Mouse (Mus musculus) spleen, adult 2 months (tissue): ENCODE measurements around the gene Skap1. TPM values are rescaled to one million over a fixed set of nuclear protein-coding genes. Genes with fewer than 3 reads are reported as not detected.

ENCODE experiments used
- DNase-seq, 2 experiments: peaks; one replicate each; pipeline versions ENCODE4 v3.0.0 to v3.0.0-alpha.2; 2012 to 2021; ENCODE audit warnings: low spot score in 2 of 2, low read depth in 1 of 2
- H3K27ac ChIP-seq: fragments of 200-500 bp; 2 replicates; pipeline ENCODE4 v1.5.1; 2012; ENCODE audit warnings: low read length, inconsistent platforms; ENCODE audit not compliant: insufficient read depth
- H3K27me3 ChIP-seq: fragments of 200-500 bp; 2 replicates; pipeline ENCODE4 v1.6.1; 2012; ENCODE audit warnings: mild to moderate bottlenecking, moderate library complexity, low read length, inconsistent platforms; ENCODE audit not compliant: control insufficient read depth, insufficient read depth
- H3K36me3 ChIP-seq: fragments of 200-500 bp; 2 replicates; pipeline ENCODE4 v1.6.1; 2012; ENCODE audit warnings: mild to moderate bottlenecking, low read length, inconsistent platforms; ENCODE audit not compliant: control insufficient read depth, insufficient read depth
- H3K4me1 ChIP-seq: fragments of 200-500 bp; 2 replicates; pipeline ENCODE4 v1.6.1; 2011; ENCODE audit warnings: inconsistent platforms; ENCODE audit not compliant: control insufficient read depth, insufficient read depth, insufficient read length
- H3K4me3 ChIP-seq: fragments of 200-500 bp; 2 replicates; pipeline ENCODE4 v1.5.1; 2011; ENCODE audit warnings: mild to moderate bottlenecking, inconsistent platforms; ENCODE audit not compliant: insufficient read depth, insufficient read length; ENCODE audit errors: extremely low read depth
- CTCF ChIP-seq: fragments of 200-500 bp; IDR thresholded peaks from 2 replicates; pipeline ENCODE4 v1.5.1; 2011; ENCODE audit warnings: mild to moderate bottlenecking, inconsistent platforms; ENCODE audit not compliant: insufficient read depth, insufficient read length, insufficient replicate concordance; ENCODE audit errors: extremely low read depth
- POLR2A ChIP-seq: fragments of 200-500 bp; IDR thresholded peaks from 2 replicates; pipeline ENCODE4 v1.6.1; 2011; ENCODE audit warnings: low read depth, low read length, inconsistent platforms
- WGBS: fragments of 180-500 bp; shearing (Covaris S2); methylation state at CpG from one replicate; pipeline ENCODE4 v1.1.7; 2018; 5-methylcytosine and 5-hydroxymethylcytosine counted together
- polyA plus RNA-seq: library from polyadenylated mRNA; depleted of rRNA; stranded (reverse); fragments of >200 nt; gene quantifications from 2 replicates; pipeline ENCODE4 v1.2.3, GENCODE M21; 2012; rRNA removed

The Skap1 gene
- polyA plus RNA-seq, 1 experiment: 22.3 TPM

- Histone ChIP-seq H3K4me1 (peaks cover 9% of the 10 kb centered on the region; the same call in 1 of the 2 replicates), H3K36me3 (no peaks in the 10 kb centered on the region), H3K27me3 (no peaks in the 10 kb centered on the region), H3K4me3 (no peak overlapping the region), H3K27ac (no peak overlapping the region)
- TF ChIP-seq POLR2A (no peak), CTCF (no peak)
- no peak for DNase-seq
- 41% methylated on average over 1 of the region's 1 CpGs for WGBS
Measured at GRCm38 (mm10) chr11:96790681-96791080, 326.3 kb downstream of the Skap1 start.

GRCm38 (mm10) chr11:96795491-96795890, 331.1 kb downstream of the Skap1 start:
- no peak for DNase-seq
- WGBS: 87% methylated on average over 13 of the region's 13 CpGs
- peaks cover 2% of the 10 kb centered on the region; the same call in 1 of the 2 replicates for H3K4me1 ChIP-seq
- H3K27ac ChIP-seq: no peak overlapping the region
- TF ChIP-seq POLR2A: no peak
- TF ChIP-seq CTCF: no peak
- H3K36me3 ChIP-seq: 0 out of 2 replicates have a peak, but pooled peaks cover 1% of the 10 kb centered on the region
- no peak overlapping the region for H3K4me3 ChIP-seq
- H3K27me3 ChIP-seq: no peaks in the 10 kb centered on the region

GRCm38 (mm10) chr11:96796081-96796480, 331.7 kb downstream of the Skap1 start:
- Histone ChIP-seq H3K27me3 (no peaks in the 10 kb centered on the region), H3K27ac (no peak overlapping the region), H3K36me3 (peaks cover 1% of the 10 kb centered on the region; the same call in 1 of the 2 replicates), H3K4me1 (no peaks in the 10 kb centered on the region), H3K4me3 (no peak overlapping the region)
- 91% methylated on average over 2 of the region's 2 CpGs for WGBS
- DNase-seq: no peak
- no peak for TF ChIP-seq CTCF
- TF ChIP-seq POLR2A: no peak

GRCm38 (mm10) chr11:96796586-96796985, 332.2 kb downstream of the Skap1 start:
- Histone ChIP-seq H3K27me3 (no peaks in the 10 kb centered on the region), H3K27ac (no peak overlapping the region), H3K4me3 (no peak overlapping the region), H3K4me1 (no peaks in the 10 kb centered on the region), H3K36me3 (peaks cover 3% of the 10 kb centered on the region; the same call in 1 of the 2 replicates)
- TF ChIP-seq POLR2A (no peak), CTCF (no peak)
- DNase-seq: peak in 1 of 2 experiments; percentile 25
- 32% methylated on average over 1 of the region's 1 CpGs for WGBS

- H3K36me3 ChIP-seq: peaks cover 8% of the 10 kb centered on the region
- H3K27ac ChIP-seq: no peak overlapping the region
- H3K27me3 ChIP-seq: no peaks in the 10 kb centered on the region
- 94% methylated on average over 2 of the region's 2 CpGs for WGBS
- H3K4me3 ChIP-seq: no peak overlapping the region
- no peak for TF ChIP-seq POLR2A
- TF ChIP-seq CTCF: no peak
- no peaks in the 10 kb centered on the region for H3K4me1 ChIP-seq
- no peak for DNase-seq
Measured at GRCm38 (mm10) chr11:96799511-96799910, 335.1 kb downstream of the Skap1 start.

GRCm38 (mm10) chr11:96805606-96806005, 341.2 kb downstream of the Skap1 start:
- Histone ChIP-seq H3K4me3 (no peak overlapping the region), H3K27ac (no peak overlapping the region), H3K27me3 (no peaks in the 10 kb centered on the region), H3K36me3 (peaks cover 26% of the 10 kb centered on the region), H3K4me1 (no peaks in the 10 kb centered on the region)
- no peak for DNase-seq
- WGBS: 73% methylated on average over 5 of the region's 5 CpGs
- no peak for TF ChIP-seq CTCF
- no peak for TF ChIP-seq POLR2A

GRCm38 (mm10) chr11:96808066-96808465, 343.7 kb downstream of the Skap1 start:
- no peak for DNase-seq
- H3K27me3 ChIP-seq: no peaks in the 10 kb centered on the region
- no peak overlapping the region for H3K4me3 ChIP-seq
- TF ChIP-seq CTCF: no peak
- TF ChIP-seq POLR2A: no peak
- WGBS: 54% methylated on average over 1 of the region's 1 CpGs
- H3K27ac ChIP-seq: no peak overlapping the region
- H3K4me1 ChIP-seq: no peaks in the 10 kb centered on the region
- H3K36me3 ChIP-seq: peaks cover 22% of the 10 kb centered on the region

Other genes starting within 250 kb of the Skap1 start
- 0.26 and 0.27 TPM in 2 replicates for gene Hoxb9, start 193.1 kb upstream of the Skap1 start, polyA plus RNA-seq
- gene Hoxb8, start 182.7 kb upstream of the Skap1 start, polyA plus RNA-seq: 0.37 and 0.43 TPM in 2 replicates
- gene Hoxb7, start 178.0 kb upstream of the Skap1 start, polyA plus RNA-seq: 0.60 and 0.62 TPM in 2 replicates
- 1.2 and 1.3 TPM in 2 replicates for gene Hoxb6, start 172.1 kb upstream of the Skap1 start, polyA plus RNA-seq
- 0.37 and 0.40 TPM in 2 replicates for gene Hoxb5, start 161.3 kb upstream of the Skap1 start, polyA plus RNA-seq
- 2.6 and 3.3 TPM in 2 replicates for gene Hoxb4, start 146.3 kb upstream of the Skap1 start, polyA plus RNA-seq
- gene Hoxb3, start 141.3 kb upstream of the Skap1 start, polyA plus RNA-seq: 2.0 and 2.6 TPM in 2 replicates
- gene Hoxb2, start 114.1 kb upstream of the Skap1 start, polyA plus RNA-seq: 1.9 and 2.4 TPM in 2 replicates
- gene Hoxb1, start 98.8 kb upstream of the Skap1 start, polyA plus RNA-seq: not detected in 2 replicates